In genomic region chr5:20955114-20955835, GRCm38 (mm10) we compare ENCODE assay signal across 13 mouse cellular contexts. TPM values are rescaled to one million over a fixed set of nuclear protein-coding genes. Genes with fewer than 3 reads are reported as not detected.
DNase-seq lines count a peak whose midpoint lies in the region; ATAC-seq and TF ChIP-seq lines count a peak whose summit lies in the region.
"Had no signal": no experiment of that assay in that cellular context is flagged by ENCODE, and none has a peak within 500 bp of the region (broad histone marks: within the 10 kb centered on the region; RNA-seq: fewer than 3 reads in every experiment).

No protein-coding gene starts in this region.

- no peak for TF ChIP-seq CTCF in spleen, adult 2 months (IDR thresholded peaks at IDR 0.05; ENCODE audit: extremely low read depth, insufficient read depth, insufficient read length, insufficient replicate concordance)

- no peaks in the 10 kb centered on the region for H3K9me3 ChIP-seq in megakaryocyte, embryonic 14.5 days
- H3K9me3 ChIP-seq: hindbrain, embryonic 12.5 days had no signal

- WGBS in spleen, adult 2 months, result 8% methylated on average over 13 of the region's 13 CpGs

- peak; percentile 43 for ATAC-seq in common myeloid progenitor, adult 5-6 weeks (replicated peaks; ENCODE audit: low read depth, poor library complexity, severe bottlenecking)

- H3K27ac ChIP-seq in spleen, adult 2 months (ENCODE audit: insufficient read depth, low read length), result peak overlapping the region; percentile 79
- H3K27ac ChIP-seq: hindbrain, embryonic 12.5 days had no signal

- H3K4me1 ChIP-seq in spleen, adult 2 months (ENCODE audit: control insufficient read depth, insufficient read depth, insufficient read length), result peaks cover 19% of the 10 kb centered on the region
- H3K4me1 ChIP-seq in megakaryocyte, embryonic 14.5 days, result peaks cover 56% of the 10 kb centered on the region

- no peaks in the 10 kb centered on the region for H3K27me3 ChIP-seq in spleen, adult 2 months (ENCODE audit: control insufficient read depth, insufficient read depth, low read length)
- H3K27me3 ChIP-seq in megakaryocyte, embryonic 14.5 days (replicated peaks), result no peaks in the 10 kb centered on the region
- H3K27me3 ChIP-seq: hindbrain, embryonic 12.5 days had no signal

- no peak for TF ChIP-seq POLR2A in spleen, adult 2 months (IDR thresholded peaks at IDR 0.05; ENCODE audit: low read depth, low read length)

- H3K4me3 ChIP-seq in spleen, adult 2 months (ENCODE audit: extremely low read depth, insufficient read depth, insufficient read length), result peak overlapping the region; percentile 6; the same call in 1 of the 2 replicates
- H3K4me3 ChIP-seq in megakaryocyte, embryonic 14.5 days (replicated peaks), result peak overlapping the region; percentile 91
- H3K4me3 ChIP-seq: hindbrain, embryonic 12.5 days had no signal

- H3K36me3 ChIP-seq in spleen, adult 2 months (ENCODE audit: control insufficient read depth, insufficient read depth, low read length), result no peaks in the 10 kb centered on the region
- peaks cover 53% of the 10 kb centered on the region for H3K36me3 ChIP-seq in megakaryocyte, embryonic 14.5 days (replicated peaks; ENCODE audit: low read length)

- peak in 1 of 2 experiments; percentile 39 for DNase-seq in spleen, adult 2 months (ENCODE audit: low read depth in 1 of 2, low spot score in 2 of 2)
- DNase-seq in spleen, adult 12 weeks (ENCODE audit: low spot score), result no peak
- DNase-seq in kidney, postnatal 36 days, result no peak
- no peak for DNase-seq in embryo, embryonic 9.5 days (ENCODE audit: extremely low spot score)
- DNase-seq in left cerebral cortex, adult 18-20 months (ENCODE audit: low spot score in 2 of 2), result no peak
- DNase-seq: adrenal gland, postnatal 25 days; cerebellum, postnatal 25 days; gastrocnemius, postnatal 36 days; kidney, postnatal 25 days; retina, postnatal 1 day had no signal

RNA-seq across cellular contexts. Expression of gene Rsbn1l, which starts 0.9 kb away (rescaled TPM):
- 6.1 and 7.4 TPM in 2 replicates for polyA plus RNA-seq in spleen, adult 2 months (2012; rRNA removed)
- total RNA-seq in common myeloid progenitor, adult 5-6 weeks (2017), result 35.1 and 54.1 TPM in 2 replicates
- polyA plus RNA-seq in megakaryocyte, embryonic 14.5 days (2012; ENCODE audit: insufficient read depth, low replicate concordance), result 15.8 and 22.7 TPM in 2 replicates
- total RNA-seq in left cerebral cortex, adult 18-20 months (2021), result 10 to 100 TPM; 19.1 to 21.2 TPM
